Mouse (Mus musculus) MEL (cell line): ENCODE measurements at regions not wholly inside any gene's neighbourhood (a gene's known extent, or its start where the extent isn't known, plus 50 kb on each side); places are given as distances from the start of the nearest gene placed in this dataset.
"Not testable (repeated sequence)": the region's sequence is repeated elsewhere in the genome, so short reads cannot be mapped to it uniquely, and the experiment has no call there.

Experiments used
- DNase-seq: peaks from one replicate; pipeline ENCODE4 v3.0.0; 2011; ENCODE audit warnings: low read depth, low spot score
- H3K27ac ChIP-seq: 2 replicates; pipeline ENCODE4 v1.5.1; 2012; ENCODE audit warnings: low read depth, mild to moderate bottlenecking, control low read depth, low read length, moderate library complexity; ENCODE audit not compliant: control insufficient read depth
- H3K27me3 ChIP-seq, 2 experiments: fragments of 150-350 bp in 1 of 2; sonication (generic) in 1 of 2; 2 replicates each; pipeline ENCODE4 v1.6.1; 2012; ENCODE audit warnings: low read length in 2 of 2, mild to moderate bottlenecking in 2 of 2, improper control_type of control experiment in 1 of 2, moderate library complexity in 1 of 2; ENCODE audit not compliant: insufficient read depth in 2 of 2, control insufficient read depth in 1 of 2
- H3K36me3 ChIP-seq, 2 experiments: 2 replicates each; pipeline ENCODE4 v1.6.1; 2012 to 2014; ENCODE audit warnings: low read length in 2 of 2, improper control_type of control experiment in 1 of 2, inconsistent platforms in 1 of 2, mild to moderate bottlenecking in 1 of 2; ENCODE audit not compliant: insufficient read depth in 2 of 2, control insufficient read depth in 1 of 2
- H3K4me1 ChIP-seq, 2 experiments: fragments of 150-350 bp in 1 of 2; sonication (generic) in 1 of 2; 2 replicates each; pipeline ENCODE4 v1.6.1; 2012; ENCODE audit warnings: low read length in 2 of 2, improper control_type of control experiment in 1 of 2, mild to moderate bottlenecking in 1 of 2; ENCODE audit not compliant: insufficient read depth in 2 of 2, control insufficient read depth in 1 of 2
- H3K4me3 ChIP-seq, 2 experiments: fragments of 150-350 bp in 1 of 2; sonication (generic) in 1 of 2; 2 replicates each; pipeline ENCODE4 v1.5.1; 2012; ENCODE audit warnings: low read depth in 2 of 2, low read length in 2 of 2, mild to moderate bottlenecking in 2 of 2, moderate library complexity in 2 of 2, control low read depth in 1 of 2, improper control_type of control experiment in 1 of 2; ENCODE audit not compliant: control insufficient read depth in 1 of 2, insufficient read depth in 1 of 2
- H3K79me2 ChIP-seq: 2 replicates; pipeline ENCODE4 v1.6.1; 2012; ENCODE audit warnings: mild to moderate bottlenecking, low read length, moderate library complexity; ENCODE audit not compliant: control insufficient read depth, poor library complexity, insufficient read depth
- H3K9ac ChIP-seq: 2 replicates; pipeline ENCODE4 v1.6.1; 2012; ENCODE audit warnings: low read depth, mild to moderate bottlenecking, control low read depth, low read length, moderate library complexity; ENCODE audit not compliant: control insufficient read depth, poor library complexity, severe bottlenecking
- H3K9me3 ChIP-seq: fragments of 150-350 bp; sonication (generic); replicated peaks from 2 replicates; pipeline ENCODE4 v1.6.1; 2012; ENCODE audit warnings: mild to moderate bottlenecking, low read length, improper control_type of control experiment, moderate library complexity; ENCODE audit not compliant: insufficient read depth
- CHD2 ChIP-seq: IDR thresholded peaks from 2 replicates; pipeline ENCODE4 v1.6.1; 2011; ENCODE audit warnings: low read length, improper control_type of control experiment
- CTCF ChIP-seq, 3 experiments: IDR thresholded peaks in 2 of 3; conservative IDR thresholded peaks in 1 of 3; 2 replicates each; pipeline ENCODE4 v1.5.1; 2011 to 2012; ENCODE audit warnings: low read length in 3 of 3, low read depth in 2 of 3, mild to moderate bottlenecking in 2 of 3, improper control_type of control experiment in 1 of 3, inconsistent platforms in 1 of 3, mixed read lengths in 1 of 3, moderate library complexity in 1 of 3; ENCODE audit not compliant: control insufficient read depth in 1 of 3, insufficient read depth in 1 of 3, poor library complexity in 1 of 3, severe bottlenecking in 1 of 3
- E2F4 ChIP-seq: IDR thresholded peaks from 2 replicates; pipeline ENCODE4 v1.6.1; 2011; ENCODE audit warnings: low read depth, low read length, improper control_type of control experiment, borderline replicate concordance
- EP300 ChIP-seq, 2 experiments: IDR thresholded peaks; 2 replicates each; pipeline ENCODE4 v1.6.1; 2011; ENCODE audit warnings: improper control_type of control experiment in 2 of 2, low read length in 2 of 2, low read depth in 1 of 2, mild to moderate bottlenecking in 1 of 2
- ETS1 ChIP-seq: IDR thresholded peaks from 2 replicates; pipeline ENCODE4 v1.6.1; 2012; ENCODE audit warnings: low read depth, mild to moderate bottlenecking, inconsistent platforms, low read length, improper control_type of control experiment, moderate library complexity
- GABPA ChIP-seq: IDR thresholded peaks from 2 replicates; pipeline ENCODE4 v1.6.1; 2012; ENCODE audit warnings: low read depth, mild to moderate bottlenecking, inconsistent platforms, low read length, improper control_type of control experiment, moderate library complexity
- GATA1 ChIP-seq: IDR thresholded peaks from 2 replicates; pipeline ENCODE4 v1.6.1; 2011; ENCODE audit warnings: low read depth, low read length, improper control_type of control experiment
- JUND ChIP-seq: IDR thresholded peaks from 2 replicates; pipeline ENCODE4 v1.6.1; 2011; ENCODE audit warnings: low read depth, mild to moderate bottlenecking, improper control_type of control experiment, low read length
- KAT2A ChIP-seq: conservative IDR thresholded peaks from 2 replicates; pipeline ENCODE4 v1.6.1; 2012; ENCODE audit warnings: low read depth, low read length, improper control_type of control experiment, inconsistent platforms
- MAFK ChIP-seq: IDR thresholded peaks from 2 replicates; pipeline ENCODE4 v1.6.1; 2011; ENCODE audit warnings: low read depth, mild to moderate bottlenecking, low read length, improper control_type of control experiment, borderline replicate concordance
- MXI1 ChIP-seq: IDR thresholded peaks from 2 replicates; pipeline ENCODE4 v1.6.1; 2011; ENCODE audit warnings: mild to moderate bottlenecking, low read depth, low read length, improper control_type of control experiment
- MYB ChIP-seq: IDR thresholded peaks from 2 replicates; pipeline ENCODE4 v1.6.1; 2011; ENCODE audit warnings: mild to moderate bottlenecking, low read depth, low read length, improper control_type of control experiment
- POLR2A ChIP-seq, 2 experiments: IDR thresholded peaks; 2 replicates each; pipeline ENCODE4 v1.6.1; 2011 to 2012; ENCODE audit warnings: low read length in 2 of 2, mild to moderate bottlenecking in 2 of 2, control low read depth in 1 of 2, improper control_type of control experiment in 1 of 2, low read depth in 1 of 2, moderate library complexity in 1 of 2; ENCODE audit not compliant: control insufficient read depth in 1 of 2, insufficient read depth in 1 of 2, poor library complexity in 1 of 2
- POLR2AphosphoS2 ChIP-seq: IDR thresholded peaks from 2 replicates; pipeline ENCODE4 v1.6.1; 2011; ENCODE audit warnings: low read length, improper control_type of control experiment
- POLR2AphosphoS5 ChIP-seq: IDR thresholded peaks from 2 replicates; pipeline ENCODE4 v1.6.1; 2012; ENCODE audit warnings: low read depth, borderline replicate concordance, mild to moderate bottlenecking, inconsistent platforms, low read length, moderate library complexity, mixed read lengths
- RAD21 ChIP-seq: IDR thresholded peaks from 2 replicates; pipeline ENCODE4 v1.6.1; 2011; ENCODE audit warnings: mild to moderate bottlenecking, low read depth, low read length, improper control_type of control experiment
- RCOR1 ChIP-seq: IDR thresholded peaks from 2 replicates; pipeline ENCODE4 v1.6.1; 2012; ENCODE audit warnings: low read depth, mild to moderate bottlenecking, inconsistent platforms, low read length, improper control_type of control experiment
- SIN3A ChIP-seq: IDR thresholded peaks from 2 replicates; pipeline ENCODE4 v1.6.1; 2012; ENCODE audit warnings: low read length, improper control_type of control experiment, inconsistent platforms
- SMC3 ChIP-seq: IDR thresholded peaks from 2 replicates; pipeline ENCODE4 v1.6.1; 2011; ENCODE audit warnings: low read depth, low read length, improper control_type of control experiment
- TAL1 ChIP-seq: IDR thresholded peaks from 2 replicates; pipeline ENCODE4 v1.6.1; 2012; ENCODE audit warnings: mild to moderate bottlenecking, inconsistent platforms, low read length, moderate library complexity, mixed read lengths
- TBP ChIP-seq: IDR thresholded peaks from 2 replicates; pipeline ENCODE4 v1.8.0; 2011; ENCODE audit warnings: low read depth, low read length, improper control_type of control experiment
- TCF12 ChIP-seq: IDR thresholded peaks from 2 replicates; pipeline ENCODE4 v1.6.1; 2014; ENCODE audit warnings: low read depth, mild to moderate bottlenecking, inconsistent platforms, low read length, improper control_type of control experiment, moderate library complexity
- UBTF ChIP-seq: IDR thresholded peaks from 2 replicates; pipeline ENCODE4 v1.6.1; 2012; ENCODE audit warnings: low read depth, mild to moderate bottlenecking, inconsistent platforms, low read length, improper control_type of control experiment, moderate library complexity, borderline replicate concordance; ENCODE audit not compliant: insufficient read depth
- USF1 ChIP-seq: IDR thresholded peaks from 2 replicates; pipeline ENCODE4 v1.6.1; 2014; ENCODE audit warnings: low read depth, mild to moderate bottlenecking, inconsistent platforms, low read length, improper control_type of control experiment, moderate library complexity

DNA sequence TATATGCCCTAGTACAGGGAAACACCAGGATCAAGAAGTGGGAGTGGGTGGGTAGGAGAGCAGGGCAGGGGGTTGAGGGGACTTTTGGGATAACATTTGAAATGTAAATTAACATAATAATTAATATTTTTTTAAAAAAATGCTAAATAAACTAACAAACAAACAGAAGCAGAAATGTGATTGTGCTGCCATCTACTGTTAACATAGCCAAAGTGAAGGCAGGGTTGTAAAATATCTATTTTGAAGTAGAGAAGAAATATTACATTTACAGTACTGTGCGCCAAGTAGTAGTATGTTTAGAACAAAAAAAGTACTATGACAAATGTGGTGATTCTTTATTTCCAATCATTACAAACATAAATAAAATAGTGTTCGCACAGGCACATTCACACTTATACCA lies 1577.7 kb upstream of the Tacstd2 start:
- DNase-seq, H3K9me3 ChIP-seq, H3K4me1 ChIP-seq: not testable (repeated sequence)
- TF ChIP-seq CTCF (IDR thresholded peaks at IDR 0.05 in 2 of 3, conservative IDR thresholded peaks at IDR 0.05 in 1 of 3; ENCODE audit: control insufficient read depth in 1 of 3, insufficient read depth in 1 of 3, low read depth in 2 of 3, low read length in 3 of 3, poor library complexity in 1 of 3, severe bottlenecking in 1 of 3) (peak in 1 of 3 experiments; percentile 2; a peak in 1 of 6 replicates), RAD21 (peak; percentile 2)
- TF ChIP-seq, all 39 proteins: peak for 2; not testable (repeated sequence) for 37
- not testable (repeated sequence) for H3K27me3 ChIP-seq, H3K27ac ChIP-seq, H3K9ac ChIP-seq, H3K4me3 ChIP-seq, H3K79me2 ChIP-seq, H3K36me3 ChIP-seq

- TF ChIP-seq ETS1 (no peak), TAL1 (no peak), MXI1 (no peak), SIN3A (no peak), JUND (no peak), TBP (no peak), KAT2A (no peak), GABPA (no peak), RCOR1 (no peak), RAD21 (no peak), TCF12 (no peak)
- TF ChIP-seq, all 39 proteins: peak for 0
- H3K36me3 ChIP-seq: no peaks in the 10 kb centered on the region
- no peak overlapping the region for H3K27ac ChIP-seq
- H3K27me3 ChIP-seq: no peaks in the 10 kb centered on the region
- no peak overlapping the region for H3K9ac ChIP-seq
- H3K4me3 ChIP-seq: no peak overlapping the region
- no peaks in the 10 kb centered on the region for H3K9me3 ChIP-seq
- no peaks in the 10 kb centered on the region for H3K79me2 ChIP-seq
- no peak for DNase-seq
- H3K4me1 ChIP-seq: no peaks in the 10 kb centered on the region
Measured at GRCm38 (mm10) chr6:69063940-69064339, 1528.3 kb upstream of the Tacstd2 start.

DNA sequence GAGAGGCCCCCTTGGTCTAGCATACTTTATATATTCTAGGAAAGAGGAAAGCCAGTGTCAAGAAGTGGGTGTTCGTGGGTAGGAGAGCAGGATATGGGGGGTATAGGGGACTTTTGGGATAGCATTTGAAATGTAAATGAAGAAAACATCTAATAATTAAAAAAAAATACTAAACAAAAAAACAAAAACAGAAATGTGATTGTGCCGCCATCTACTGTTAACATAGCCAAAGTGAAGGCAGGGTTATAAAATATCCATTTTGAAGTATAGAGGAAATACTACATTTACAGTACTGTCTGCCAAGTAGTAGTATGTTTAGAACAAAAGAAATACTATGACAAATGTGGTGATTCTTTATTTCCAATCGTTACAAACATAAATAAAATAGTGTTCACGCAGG lies 1509.8 kb upstream of the Tacstd2 start:
- Histone ChIP-seq H3K36me3 (no peaks in the 10 kb centered on the region), H3K4me3 (no peak overlapping the region), H3K9me3 (no peaks in the 10 kb centered on the region), H3K27me3 (no peaks in the 10 kb centered on the region), H3K27ac (no peak overlapping the region), H3K4me1 (no peaks in the 10 kb centered on the region), H3K79me2 (no peaks in the 10 kb centered on the region), H3K9ac (no peak overlapping the region)
- TF ChIP-seq UBTF: no peak
- no peak for TF ChIP-seq POLR2A (IDR thresholded peaks at IDR 0.05; ENCODE audit: control insufficient read depth in 1 of 2, insufficient read depth in 1 of 2, low read depth in 1 of 2, low read length in 2 of 2, poor library complexity in 1 of 2)
- TF ChIP-seq EP300 (IDR thresholded peaks at IDR 0.05; ENCODE audit: low read depth in 1 of 2, low read length in 2 of 2): no peak
- TF ChIP-seq ETS1: no peak
- no peak for TF ChIP-seq POLR2AphosphoS2
- no peak for TF ChIP-seq POLR2AphosphoS5
- no peak for TF ChIP-seq RCOR1
- TF ChIP-seq E2F4: no peak
- TF ChIP-seq CHD2: no peak
- no peak for TF ChIP-seq CTCF (IDR thresholded peaks at IDR 0.05 in 2 of 3, conservative IDR thresholded peaks at IDR 0.05 in 1 of 3; ENCODE audit: control insufficient read depth in 1 of 3, insufficient read depth in 1 of 3, low read depth in 2 of 3, low read length in 3 of 3, poor library complexity in 1 of 3, severe bottlenecking in 1 of 3)
- TF ChIP-seq MYB: no peak
- no peak for TF ChIP-seq TCF12
- TF ChIP-seq USF1: no peak
- TF ChIP-seq MAFK: no peak
- no peak for TF ChIP-seq GATA1
- TF ChIP-seq JUND: no peak
- TF ChIP-seq RAD21: no peak
- TF ChIP-seq SMC3: no peak
- no peak for TF ChIP-seq TBP
- TF ChIP-seq KAT2A: no peak
- no peak for DNase-seq
